Mouse (Mus musculus): ENCODE data around the gene Olfr96. TPM values are rescaled to one million over a fixed set of nuclear protein-coding genes. Genes with fewer than 3 reads are reported as not detected.
A peak's percentile ranks its signal among the peaks of the same experiment; 100 is the strongest.
"Not testable (repeated sequence)": the region's sequence is repeated elsewhere in the genome, so short reads cannot be mapped to it uniquely, and the experiment has no call there.

Olfr96 gene
- polyA plus RNA-seq, 1 experiment from 2014 or later = not detected

GRCm38 (mm10) chr17:37213018-37213417 lies 6.9 kb upstream of the Olfr96 start, which contains the start of gene Olfr95:
TSS of gene Olfr95 (minus strand) at chr17:37213118.
- no peaks in the 10 kb centered on the region for H3K4me1 ChIP-seq
- 82% methylated on average over 3 of the region's 3 CpGs for WGBS
- H3K36me3 ChIP-seq = no peaks in the 10 kb centered on the region
- no peak within 1 kb of the TSS for H3K9ac ChIP-seq
- H3K4me3 ChIP-seq = no peak within 1 kb of the TSS
- H3K4me2 ChIP-seq (replicated peaks) = no peak within 1 kb of the TSS
- ATAC-seq (ENCODE audit: low FRiP score, low read depth) = no peak
- H3K27me3 ChIP-seq (replicated peaks) = peaks cover 12% of the 10 kb centered on the region
- H3K27ac ChIP-seq = no peak within 1 kb of the TSS
- peaks cover 5% of the 10 kb centered on the region; the same call in 1 of the 2 replicates for H3K9me3 ChIP-seq

GRCm38 (mm10) chr17:37218486-37218885 lies 1.5 kb upstream of the Olfr96 start:
- no peak overlapping the region for H3K27ac ChIP-seq
- H3K36me3 ChIP-seq = no peaks in the 10 kb centered on the region
- H3K9ac ChIP-seq = no peak overlapping the region
- H3K4me2 ChIP-seq (replicated peaks) = no peak overlapping the region
- H3K4me3 ChIP-seq = no peak overlapping the region
- WGBS = 90% methylated on average over 3 of the region's 3 CpGs
- H3K4me1 ChIP-seq = no peaks in the 10 kb centered on the region
- peaks cover 5% of the 10 kb centered on the region; the same call in 1 of the 2 replicates for H3K9me3 ChIP-seq
- ATAC-seq (ENCODE audit: low FRiP score, low read depth) = no peak
- no peaks in the 10 kb centered on the region for H3K27me3 ChIP-seq (replicated peaks)

- Histone ChIP-seq H3K9ac (no peak overlapping the region), H3K4me3 (no peak overlapping the region), H3K27me3 (replicated peaks) (no peaks in the 10 kb centered on the region), H3K4me1 (no peaks in the 10 kb centered on the region), H3K27ac (no peak overlapping the region), H3K4me2 (replicated peaks) (no peak overlapping the region), H3K9me3 (peaks cover 5% of the 10 kb centered on the region; the same call in 1 of the 2 replicates), H3K36me3 (no peaks in the 10 kb centered on the region)
- whole genome bisulfite sequencing = 33% methylated on average over 1 of the region's 1 CpGs
- no peak for ATAC-seq (ENCODE audit: low FRiP score, low read depth)
Observed at GRCm38 (mm10) chr17:37221879-37222278, 1.9 kb downstream of the Olfr96 start.

GRCm38 (mm10) chr17:37237230-37237629 lies 17.3 kb downstream of the Olfr96 start, which contains the start of gene Olfr97:
TSS of gene Olfr97 (minus strand) at chr17:37237330.
- H3K4me3 ChIP-seq; H3K4me2 ChIP-seq (replicated peaks); H3K36me3 ChIP-seq; H3K27ac ChIP-seq; H3K9me3 ChIP-seq; H3K27me3 ChIP-seq (replicated peaks); ATAC-seq (ENCODE audit: low FRiP score, low read depth); H3K4me1 ChIP-seq; H3K9ac ChIP-seq: not testable (repeated sequence)
- 91% methylated on average over 2 of the region's 2 CpGs for WGBS

- Histone ChIP-seq H3K27me3 (replicated peaks) (no peaks in the 10 kb centered on the region), H3K9ac (no peak overlapping the region), H3K36me3 (no peaks in the 10 kb centered on the region), H3K27ac (no peak overlapping the region), H3K9me3 (no peaks in the 10 kb centered on the region), H3K4me2 (replicated peaks) (no peak overlapping the region), H3K4me3 (no peak overlapping the region), H3K4me1 (no peaks in the 10 kb centered on the region)
- no peak for ATAC-seq (ENCODE audit: low FRiP score, low read depth)
- WGBS = 58% methylated on average over 3 of the region's 3 CpGs
Observed at GRCm38 (mm10) chr17:37242198-37242597, 22.3 kb downstream of the Olfr96 start.

- no peak overlapping the region for H3K4me3 ChIP-seq
- WGBS = 40% methylated on average over 5 of the region's 5 CpGs
- ATAC-seq (ENCODE audit: low FRiP score, low read depth) = no peak
Observed at GRCm38 (mm10) chr17:37246715-37247114, 26.8 kb downstream of the Olfr96 start.

GRCm38 (mm10) chr17:37249460-37249859 lies 29.5 kb downstream of the Olfr96 start:
- H3K9me3 ChIP-seq = no peaks in the 10 kb centered on the region
- no peaks in the 10 kb centered on the region for H3K36me3 ChIP-seq
- H3K4me1 ChIP-seq = no peaks in the 10 kb centered on the region
- H3K4me2 ChIP-seq (replicated peaks) = no peak overlapping the region
- ATAC-seq (ENCODE audit: low FRiP score, low read depth) = no peak
- H3K27ac ChIP-seq = no peak overlapping the region
- H3K9ac ChIP-seq = no peak overlapping the region
- no peaks in the 10 kb centered on the region for H3K27me3 ChIP-seq (replicated peaks)
- no peak overlapping the region for H3K4me3 ChIP-seq

More at GRCm38 (mm10) chr17:37246715-37247114, 26.8 kb downstream of the Olfr96 start:
- Histone ChIP-seq H3K27ac (no peak overlapping the region), H3K9me3 (no peaks in the 10 kb centered on the region), H3K9ac (no peak overlapping the region), H3K36me3 (no peaks in the 10 kb centered on the region), H3K4me1 (no peaks in the 10 kb centered on the region), H3K27me3 (replicated peaks) (no peaks in the 10 kb centered on the region), H3K4me2 (replicated peaks) (no peak overlapping the region)

GRCm38 (mm10) chr17:37250544-37250943 lies 30.6 kb downstream of the Olfr96 start:
- no peak overlapping the region for H3K27ac ChIP-seq
- no peaks in the 10 kb centered on the region for H3K9me3 ChIP-seq
- H3K4me2 ChIP-seq (replicated peaks) = no peak overlapping the region
- no peaks in the 10 kb centered on the region for H3K27me3 ChIP-seq (replicated peaks)
- ATAC-seq (ENCODE audit: low FRiP score, low read depth) = no peak
- H3K4me1 ChIP-seq = no peaks in the 10 kb centered on the region
- no peak overlapping the region for H3K9ac ChIP-seq
- no peaks in the 10 kb centered on the region for H3K36me3 ChIP-seq
- WGBS = 28% methylated on average over 1 of the region's 1 CpGs
- H3K4me3 ChIP-seq = no peak overlapping the region

GRCm38 (mm10) chr17:37263626-37264025 lies 43.7 kb downstream of the Olfr96 start, which contains the start of gene Olfr98:
TSS of gene Olfr98 (minus strand) at chr17:37263749.
- Histone ChIP-seq H3K4me1 (no peaks in the 10 kb centered on the region), H3K27me3 (replicated peaks) (no peaks in the 10 kb centered on the region), H3K27ac (no peak within 1 kb of the TSS), H3K9me3 (no peaks in the 10 kb centered on the region), H3K4me3 (no peak within 1 kb of the TSS), H3K9ac (no peak within 1 kb of the TSS), H3K4me2 (replicated peaks) (no peak within 1 kb of the TSS), H3K36me3 (no peaks in the 10 kb centered on the region)
- 77% methylated on average over 1 of the region's 1 CpGs for WGBS
- ATAC-seq (ENCODE audit: low FRiP score, low read depth) = no peak

GRCm38 (mm10) chr17:37270058-37270701 lies 50.2 kb downstream of the Olfr96 start, which contains the start of gene H2-M3:
TSS of gene H2-M3 (plus strand) at chr17:37270220.
- H3K4me1 ChIP-seq = no peaks in the 10 kb centered on the region
- no peak within 1 kb of the TSS for H3K27ac ChIP-seq
- H3K4me2 ChIP-seq (replicated peaks) = peak within 1 kb of the TSS; percentile 78
- H3K36me3 ChIP-seq = no peaks in the 10 kb centered on the region
- H3K4me3 ChIP-seq = peak within 1 kb of the TSS; percentile 34
- no peak within 1 kb of the TSS for H3K9ac ChIP-seq
- 5% methylated on average over 26 of the region's 26 CpGs for WGBS
- no peaks in the 10 kb centered on the region for H3K27me3 ChIP-seq (replicated peaks)
- no peaks in the 10 kb centered on the region for H3K9me3 ChIP-seq
- peak; percentile 97 for ATAC-seq (ENCODE audit: low FRiP score, low read depth)

- peak overlapping the region; percentile 78 for H3K4me2 ChIP-seq (replicated peaks)
- no peaks in the 10 kb centered on the region for H3K9me3 ChIP-seq
- H3K27me3 ChIP-seq (replicated peaks) = no peaks in the 10 kb centered on the region
- H3K36me3 ChIP-seq = no peaks in the 10 kb centered on the region
- 0 out of 2 replicates have a peak, but pooled peaks have one; percentile 39 for ATAC-seq (ENCODE audit: low FRiP score, low read depth)
- no peak overlapping the region for H3K27ac ChIP-seq
- no peak overlapping the region for H3K9ac ChIP-seq
- 73% methylated on average over 8 of the region's 8 CpGs for WGBS
- H3K4me1 ChIP-seq = no peaks in the 10 kb centered on the region
- H3K4me3 ChIP-seq = peak overlapping the region; percentile 34
Observed at GRCm38 (mm10) chr17:37270702-37271092, 50.8 kb downstream of the Olfr96 start.

GRCm38 (mm10) chr17:37275626-37276248 lies 55.8 kb downstream of the Olfr96 start:
- H3K4me3 ChIP-seq = no peak overlapping the region
- H3K27me3 ChIP-seq (replicated peaks) = no peaks in the 10 kb centered on the region
- ATAC-seq (ENCODE audit: low FRiP score, low read depth) = no peak
- H3K36me3 ChIP-seq = no peaks in the 10 kb centered on the region
- H3K4me1 ChIP-seq = no peaks in the 10 kb centered on the region
- H3K9me3 ChIP-seq = no peaks in the 10 kb centered on the region
- 81% methylated on average over 2 of the region's 2 CpGs for WGBS
- no peak overlapping the region for H3K9ac ChIP-seq
- no peak overlapping the region for H3K27ac ChIP-seq
- no peak overlapping the region for H3K4me2 ChIP-seq (replicated peaks)

All from neural tube, embryonic 12.5 days (tissue).